Mouse (Mus musculus) MEL (cell line): Measurements from ENCODE around the gene Sult4a1.

Experiments
- BHLHE40 ChIP-seq: IDR thresholded peaks from 2 replicates; pipeline ENCODE4 v1.6.1; 2012; ENCODE audit warnings: low read depth, mild to moderate bottlenecking, inconsistent platforms, low read length, improper control_type of control experiment, borderline replicate concordance
- CHD1 ChIP-seq: IDR thresholded peaks from 2 replicates; pipeline ENCODE4 v1.6.1; 2012; ENCODE audit warnings: low read depth, mild to moderate bottlenecking, inconsistent platforms, low read length, improper control_type of control experiment
- CTCF ChIP-seq, 3 experiments: IDR thresholded peaks in 2 of 3; conservative IDR thresholded peaks in 1 of 3; 2 replicates each; pipeline ENCODE4 v1.5.1; 2011 to 2012; ENCODE audit warnings: low read length in 3 of 3, low read depth in 2 of 3, mild to moderate bottlenecking in 2 of 3, improper control_type of control experiment in 1 of 3, inconsistent platforms in 1 of 3, mixed read lengths in 1 of 3, moderate library complexity in 1 of 3; ENCODE audit not compliant: control insufficient read depth in 1 of 3, insufficient read depth in 1 of 3, poor library complexity in 1 of 3, severe bottlenecking in 1 of 3
- E2F4 ChIP-seq: IDR thresholded peaks from 2 replicates; pipeline ENCODE4 v1.6.1; 2011; ENCODE audit warnings: low read depth, low read length, improper control_type of control experiment, borderline replicate concordance
- ELF1 ChIP-seq: IDR thresholded peaks from 2 replicates; pipeline ENCODE4 v1.6.1; 2014; ENCODE audit warnings: low read depth, mild to moderate bottlenecking, inconsistent platforms, low read length, improper control_type of control experiment, moderate library complexity
- MAX ChIP-seq: IDR thresholded peaks from 2 replicates; pipeline ENCODE4 v1.6.1; 2011; ENCODE audit warnings: low read length, improper control_type of control experiment
- MAZ ChIP-seq: IDR thresholded peaks from 2 replicates; pipeline ENCODE4 v1.6.1; 2012; ENCODE audit warnings: low read depth, mild to moderate bottlenecking, inconsistent platforms, low read length, improper control_type of control experiment
- NELFE ChIP-seq: IDR thresholded peaks from 2 replicates; pipeline ENCODE4 v1.6.1; 2011; ENCODE audit warnings: low read depth, low read length, improper control_type of control experiment
- POLR2A ChIP-seq, 2 experiments: IDR thresholded peaks; 2 replicates each; pipeline ENCODE4 v1.6.1; 2011 to 2012; ENCODE audit warnings: low read length in 2 of 2, mild to moderate bottlenecking in 2 of 2, control low read depth in 1 of 2, improper control_type of control experiment in 1 of 2, low read depth in 1 of 2, moderate library complexity in 1 of 2; ENCODE audit not compliant: control insufficient read depth in 1 of 2, insufficient read depth in 1 of 2, poor library complexity in 1 of 2
- POLR2AphosphoS2 ChIP-seq: IDR thresholded peaks from 2 replicates; pipeline ENCODE4 v1.6.1; 2011; ENCODE audit warnings: low read length, improper control_type of control experiment
- POLR2AphosphoS5 ChIP-seq: IDR thresholded peaks from 2 replicates; pipeline ENCODE4 v1.6.1; 2012; ENCODE audit warnings: low read depth, borderline replicate concordance, mild to moderate bottlenecking, inconsistent platforms, low read length, moderate library complexity, mixed read lengths
- RCOR1 ChIP-seq: IDR thresholded peaks from 2 replicates; pipeline ENCODE4 v1.6.1; 2012; ENCODE audit warnings: low read depth, mild to moderate bottlenecking, inconsistent platforms, low read length, improper control_type of control experiment
- SMC3 ChIP-seq: IDR thresholded peaks from 2 replicates; pipeline ENCODE4 v1.6.1; 2011; ENCODE audit warnings: low read depth, low read length, improper control_type of control experiment
- USF1 ChIP-seq: IDR thresholded peaks from 2 replicates; pipeline ENCODE4 v1.6.1; 2014; ENCODE audit warnings: low read depth, mild to moderate bottlenecking, inconsistent platforms, low read length, improper control_type of control experiment, moderate library complexity

- TF ChIP-seq BHLHE40 (no peak), CTCF (IDR thresholded peaks at IDR 0.05 in 2 of 3, conservative IDR thresholded peaks at IDR 0.05 in 1 of 3; ENCODE audit: control insufficient read depth in 1 of 3, insufficient read depth in 1 of 3, low read depth in 2 of 3, low read length in 3 of 3, poor library complexity in 1 of 3, severe bottlenecking in 1 of 3) (no peak), CHD1 (no peak), USF1 (no peak), E2F4 (no peak), POLR2AphosphoS2 (no peak), RCOR1 (no peak), SMC3 (no peak), POLR2AphosphoS5 (no peak), MAZ (no peak), MAX (no peak), ELF1 (no peak), NELFE (no peak), POLR2A (IDR thresholded peaks at IDR 0.05; ENCODE audit: control insufficient read depth in 1 of 2, insufficient read depth in 1 of 2, low read depth in 1 of 2, low read length in 2 of 2, poor library complexity in 1 of 2) (no peak)
These were observed 35.4 kb downstream of the Sult4a1 start for GRCm38 (mm10) chr15:84070116-84070676.
